Mouse (Mus musculus) cerebellum, adult 2 months (tissue): ENCODE results near the gene Kif18a.

Experiments used
- CTCF ChIP-seq: fragments of 200-500 bp; IDR thresholded peaks from 2 replicates; pipeline ENCODE4 v1.5.1; 2011; ENCODE audit warnings: low read depth, mild to moderate bottlenecking, control low read depth, low read length, moderate library complexity, borderline replicate concordance; ENCODE audit not compliant: insufficient read depth
- POLR2A ChIP-seq: fragments of 200-500 bp; IDR thresholded peaks from 2 replicates; pipeline ENCODE4 v1.6.1; 2011; ENCODE audit warnings: low read length, control low read depth, borderline replicate concordance; ENCODE audit not compliant: insufficient read depth

DNA sequence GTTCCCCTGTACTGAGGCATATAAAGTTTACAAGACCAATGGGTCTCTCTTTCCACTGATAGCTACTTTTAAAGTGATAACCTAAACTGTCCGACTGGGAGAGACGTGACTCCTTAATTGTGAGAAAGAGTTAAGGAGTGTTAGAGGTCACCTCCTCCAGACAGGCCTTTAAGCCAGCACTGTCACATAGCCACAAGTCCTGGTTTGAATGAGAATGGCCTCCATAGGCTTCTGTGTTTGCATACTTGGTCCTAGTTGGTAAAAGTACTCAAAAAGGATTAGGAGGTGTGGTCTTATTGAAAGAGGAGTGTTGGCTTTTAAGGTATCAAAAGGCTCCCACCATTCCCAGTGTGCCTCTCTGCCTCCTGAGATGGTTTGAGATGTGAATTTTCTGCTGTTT is 94.3 kb downstream of the Kif18a start:
- TF ChIP-seq CTCF (no peak), POLR2A (no peak)
